Mouse (Mus musculus): ENCODE measurements around the gene Bcl11a.
"Not testable (repeated sequence)": the region's sequence is repeated elsewhere in the genome, so short reads cannot be mapped to it uniquely, and the experiment has no call there.

DNA sequence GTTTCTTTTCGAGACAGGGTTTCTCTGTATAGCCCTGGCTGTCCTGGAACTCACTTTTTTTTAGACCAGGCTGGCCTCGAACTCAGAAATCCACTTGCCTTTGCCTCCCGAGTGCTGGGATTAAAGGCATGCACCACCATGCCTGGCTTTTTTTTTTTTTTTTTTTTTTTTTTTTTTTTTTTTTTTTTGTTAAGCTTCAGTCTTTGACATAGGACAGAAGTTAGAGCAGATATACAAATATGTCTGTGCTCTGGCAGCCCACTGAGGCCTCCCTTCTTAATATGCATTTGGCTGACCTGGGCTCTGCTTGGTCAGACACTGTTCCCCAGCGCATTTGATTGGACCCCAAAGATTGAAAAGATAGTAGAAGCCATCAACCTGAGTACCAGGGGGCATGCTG, 51.0 kb downstream of the Bcl11a start:
- not testable (repeated sequence) for TF ChIP-seq CTCF (IDR thresholded peaks at IDR 0.05; ENCODE audit: borderline replicate concordance, insufficient read depth, low read depth, low read length); POLR2A (IDR thresholded peaks at IDR 0.05; ENCODE audit: borderline replicate concordance, insufficient read depth, low read length)

Data from cerebellum, adult 2 months (tissue).